Mouse (Mus musculus): ENCODE measurements around the gene Pmel.
A peak's percentile ranks its signal among the peaks of the same experiment; 100 is the strongest.

The Pmel gene

GRCm38 (mm10) chr10:128747646-128748251, 43.8 kb downstream of the Pmel start, which contains the start of gene Pym1:
Pym1 (plus strand) TSS chr10:128747889.
- peak; percentile 99 for DNase-seq (ENCODE audit: extremely low read depth, low read depth, low spot score)

DNA sequence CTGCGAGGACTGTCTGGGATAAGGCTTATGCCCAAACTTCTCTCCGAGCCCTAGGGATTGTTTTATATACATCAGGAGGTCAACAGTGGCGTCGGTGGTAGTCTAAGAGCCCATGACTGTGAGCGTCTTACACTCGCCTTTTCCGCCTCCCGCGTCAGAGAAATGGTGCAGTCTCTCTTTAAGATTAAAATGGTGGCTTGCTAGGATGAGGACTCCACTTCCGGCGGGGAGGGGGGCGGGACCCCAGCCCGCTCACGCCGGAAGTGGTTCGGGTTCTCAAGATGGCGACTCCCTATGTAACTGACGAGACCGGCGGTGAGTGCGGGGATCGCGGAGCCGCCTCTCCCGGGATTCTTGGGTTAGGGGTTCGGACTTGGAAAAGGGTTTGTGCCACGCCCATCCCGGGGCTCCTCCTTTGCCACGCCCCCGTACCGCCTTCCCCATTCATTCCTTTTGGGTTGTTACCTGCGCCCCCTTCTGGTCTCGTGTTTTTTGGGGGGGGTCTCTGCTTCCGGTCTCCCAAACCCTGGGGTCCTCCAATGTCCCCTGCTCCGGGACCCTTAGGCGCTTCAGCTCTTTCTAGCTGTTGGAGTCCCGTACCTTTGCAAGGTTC, 44.4 kb downstream of the Pmel start:
- no peak for DNase-seq (ENCODE audit: extremely low read depth, low read depth, low spot score)
